Mouse (Mus musculus) adipocyte (in vitro differentiated cells): Measurements from ENCODE around the gene Gm42674.

Experiments used
- DNase-seq: peaks from one replicate; pipeline ENCODE4 v3.0.0-alpha.2; 2016; ENCODE audit warnings: low spot score

The Gm42674 gene

DNA sequence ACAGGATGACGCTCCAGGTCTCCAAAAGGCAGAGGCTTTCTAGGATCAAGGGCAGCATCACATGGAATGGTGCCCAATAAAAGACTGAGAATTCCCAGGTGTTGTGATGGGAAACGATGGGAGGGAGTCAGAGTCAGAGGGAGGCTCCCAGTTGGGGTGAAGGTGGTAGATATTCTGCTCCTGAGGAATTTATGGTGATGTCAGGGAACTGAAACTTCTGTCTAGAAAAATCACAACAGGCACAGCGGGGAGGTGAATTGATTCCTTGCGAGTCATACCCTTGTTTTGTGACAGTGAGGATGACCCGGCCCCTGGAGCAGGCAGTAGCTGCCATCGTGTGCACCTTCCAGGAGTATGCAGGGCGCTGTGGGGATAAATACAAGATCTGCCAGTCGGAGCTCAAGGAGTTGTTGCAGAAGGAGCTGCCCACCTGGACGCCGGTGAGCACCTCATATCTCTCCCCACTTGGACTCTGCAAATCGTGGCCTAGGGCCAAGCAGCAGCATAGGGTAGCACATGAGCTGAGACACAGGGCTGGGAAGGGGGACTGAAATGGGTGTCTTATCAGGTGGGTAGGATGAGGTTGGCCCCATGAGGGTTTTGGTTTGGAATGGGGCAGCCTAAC lies at the start of gene Gm42674:
Gene Gm42674, plus strand, starts transcription at position 419 of the 625 bp plus-strand sequence.
- DNase-seq, result no peak

DNA sequence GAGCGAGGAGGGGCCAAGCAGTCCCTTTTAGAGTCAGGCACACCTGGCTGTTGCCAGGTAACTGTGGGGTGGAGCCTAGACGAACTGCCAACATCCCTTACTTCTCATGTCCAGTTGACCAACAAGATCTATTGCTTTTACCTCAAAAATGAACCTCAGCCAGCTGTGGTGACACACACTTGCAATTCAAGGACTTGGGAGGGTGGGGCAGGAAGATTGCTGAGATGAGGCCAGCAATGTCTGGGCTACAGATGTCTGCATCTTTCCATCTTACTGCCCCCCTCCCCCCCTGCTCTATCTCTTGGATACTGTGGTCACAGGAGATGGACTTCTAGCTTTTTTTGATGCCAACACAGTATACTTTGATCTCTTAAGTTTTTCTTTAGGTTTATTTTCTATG lies 49.5 kb upstream of the Gm42674 start:
- DNase-seq, result no peak

DNA sequence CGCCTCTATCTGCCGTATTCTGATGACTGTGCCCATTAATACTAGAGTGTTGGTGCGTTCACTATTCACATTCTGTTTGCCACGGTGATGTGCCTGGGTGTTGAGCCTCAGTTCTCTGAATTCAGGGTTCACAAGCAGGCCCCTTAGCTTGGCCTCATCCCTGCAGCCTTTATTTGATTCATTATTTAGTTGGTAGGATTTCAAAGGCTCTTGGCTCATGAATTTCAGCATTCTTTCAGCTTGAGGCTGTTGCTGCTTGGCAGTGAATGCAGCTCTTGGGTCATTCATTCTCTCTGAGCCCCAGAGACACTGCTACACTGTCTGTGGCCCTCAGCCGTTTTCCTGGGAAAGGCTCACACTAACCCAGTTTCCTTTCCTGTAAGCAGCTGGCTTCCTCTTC lies 45.8 kb upstream of the Gm42674 start:
- DNase-seq, result peak; percentile 85

DNA sequence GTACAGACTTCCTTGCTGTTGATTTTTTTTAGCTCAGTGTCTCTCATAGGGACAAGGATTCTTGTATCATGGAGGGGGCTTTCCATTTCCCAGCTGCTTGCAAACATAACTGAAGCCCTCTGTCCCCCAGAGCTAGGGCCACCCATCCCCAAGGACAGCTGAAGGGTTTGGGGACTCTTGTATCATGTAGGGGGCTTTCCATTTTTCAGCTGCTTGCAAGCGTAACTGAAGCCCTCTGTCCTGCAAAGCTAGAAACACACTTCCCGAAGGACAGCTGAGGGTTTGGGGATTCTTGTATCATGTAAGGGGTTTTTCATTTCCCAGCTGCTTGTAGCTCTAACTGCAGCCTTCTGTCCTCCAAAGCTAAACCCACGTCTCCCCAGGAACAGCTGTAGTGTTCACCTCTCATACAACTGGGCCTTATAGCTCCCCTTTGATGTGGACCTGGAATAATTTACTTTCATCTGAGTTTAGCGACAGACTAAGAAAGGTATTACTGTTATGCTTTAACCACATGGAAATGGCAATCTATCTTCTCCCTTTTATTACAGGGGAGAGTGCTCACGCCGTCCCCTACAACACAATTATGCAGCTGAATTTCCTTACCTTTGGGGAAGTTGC lies 41.6 kb upstream of the Gm42674 start, which contains the start of gene S100a3:
Gene S100a3, plus strand, starts transcription at position 571 of the 621 bp plus-strand sequence.
- no peak for DNase-seq

DNA sequence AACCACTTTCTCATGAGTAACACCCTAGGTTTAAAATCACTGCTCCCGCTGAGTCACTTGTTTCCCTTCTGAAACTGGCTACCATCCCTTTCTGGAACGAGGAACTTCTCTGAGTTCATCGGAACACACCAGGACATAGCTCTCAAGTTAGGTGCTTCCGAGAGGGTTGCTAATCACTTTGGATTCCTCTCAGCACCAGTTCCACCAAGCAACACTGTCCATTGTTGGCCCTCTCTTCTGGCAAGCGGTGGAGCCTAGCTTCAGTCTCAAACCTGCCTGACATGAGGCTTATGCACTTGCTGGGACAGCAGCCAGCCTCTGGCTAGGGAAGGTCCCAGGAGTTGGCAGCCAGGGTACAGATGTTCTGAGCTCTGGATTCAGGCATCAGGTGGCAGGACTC lies 27.0 kb upstream of the Gm42674 start:
- DNase-seq, result peak; percentile 77

DNA sequence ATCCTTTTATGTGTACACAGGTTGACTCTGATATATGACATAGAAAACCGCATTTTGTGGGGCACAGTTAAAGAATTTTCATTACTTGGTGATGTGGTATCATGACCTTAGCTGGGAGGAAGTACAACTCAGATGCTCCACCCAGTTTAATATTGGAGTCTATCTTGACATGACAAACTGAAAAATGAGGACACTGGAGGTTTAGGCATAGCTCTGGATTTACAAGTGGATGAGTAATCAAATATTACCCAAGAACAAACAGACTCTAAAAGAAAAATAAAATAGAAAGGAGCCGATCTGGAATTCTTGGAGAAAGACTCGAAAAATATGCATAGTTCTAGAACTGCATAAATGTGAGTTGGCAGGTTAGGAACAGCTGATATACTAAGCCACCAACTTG lies 26.4 kb upstream of the Gm42674 start:
- DNase-seq, result no peak

DNA sequence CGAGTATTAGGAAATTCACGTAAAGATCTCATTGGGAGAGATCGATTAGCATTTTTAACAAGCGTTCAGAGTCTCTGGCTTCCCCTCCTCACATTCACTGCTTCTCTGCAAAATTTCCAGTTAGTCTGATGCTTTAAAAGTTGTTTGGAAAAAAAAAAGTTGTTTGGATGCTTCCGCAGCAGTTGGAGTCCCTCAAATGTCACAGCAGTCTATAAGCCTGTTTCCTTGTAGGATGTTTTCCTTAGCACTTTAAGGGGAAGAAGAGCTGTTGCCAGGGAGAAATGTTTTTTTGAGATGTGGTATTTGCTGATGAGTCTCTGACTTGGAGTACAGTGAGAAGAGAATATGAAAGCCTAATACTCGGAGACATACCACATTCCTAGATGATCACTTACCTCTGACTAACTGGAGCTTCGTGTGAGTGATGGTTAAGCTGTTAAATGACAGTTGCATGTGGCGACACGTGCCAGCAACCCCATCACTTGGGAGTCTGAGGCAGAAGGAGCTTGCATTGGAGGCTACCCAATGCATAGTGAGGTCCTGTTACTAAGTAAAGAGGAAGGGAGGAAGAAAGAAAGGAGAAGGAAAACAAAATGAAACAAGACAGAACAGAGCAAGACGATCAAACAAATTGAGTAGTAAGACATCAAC lies 25.2 kb upstream of the Gm42674 start:
- DNase-seq, result no peak

DNA sequence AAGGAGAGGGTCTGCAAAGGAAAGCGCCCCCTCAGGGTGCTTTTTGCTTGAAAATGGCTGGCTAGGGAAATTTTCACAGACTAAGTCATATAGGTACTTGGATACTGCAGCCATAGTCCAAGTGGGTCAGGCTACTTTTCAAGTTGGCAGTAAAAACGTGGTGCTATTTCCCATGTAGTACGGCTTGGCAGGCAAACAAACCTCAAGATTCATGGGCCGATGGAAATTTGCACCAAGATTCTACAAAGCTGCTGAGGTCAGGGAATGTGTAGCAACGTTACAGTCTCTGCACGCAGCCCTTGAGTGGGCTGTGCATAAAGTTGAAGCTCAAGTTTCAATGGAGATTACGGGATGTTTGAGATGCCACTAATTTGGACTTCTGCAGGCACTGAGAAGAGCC lies 22.3 kb upstream of the Gm42674 start:
- peak; percentile 79 for DNase-seq

DNA sequence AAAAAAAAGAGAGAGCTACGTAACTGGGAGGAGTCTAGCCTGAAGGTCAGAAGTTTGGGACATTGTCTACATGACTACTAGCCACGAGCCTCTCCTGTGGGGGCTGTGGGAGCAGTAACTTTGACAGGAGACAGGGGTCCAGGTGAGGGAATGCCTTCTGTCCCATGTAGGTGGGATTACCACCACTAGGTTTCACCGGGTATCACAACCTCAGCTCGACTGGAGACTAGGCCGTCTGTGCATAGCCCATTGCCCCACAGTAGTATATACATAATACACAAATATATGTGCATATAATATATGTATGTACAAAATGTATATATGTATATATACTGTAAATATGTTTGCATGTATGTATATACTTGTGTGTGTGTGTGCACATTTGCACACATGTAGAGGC lies 20.6 kb upstream of the Gm42674 start:
- no peak for DNase-seq

DNA sequence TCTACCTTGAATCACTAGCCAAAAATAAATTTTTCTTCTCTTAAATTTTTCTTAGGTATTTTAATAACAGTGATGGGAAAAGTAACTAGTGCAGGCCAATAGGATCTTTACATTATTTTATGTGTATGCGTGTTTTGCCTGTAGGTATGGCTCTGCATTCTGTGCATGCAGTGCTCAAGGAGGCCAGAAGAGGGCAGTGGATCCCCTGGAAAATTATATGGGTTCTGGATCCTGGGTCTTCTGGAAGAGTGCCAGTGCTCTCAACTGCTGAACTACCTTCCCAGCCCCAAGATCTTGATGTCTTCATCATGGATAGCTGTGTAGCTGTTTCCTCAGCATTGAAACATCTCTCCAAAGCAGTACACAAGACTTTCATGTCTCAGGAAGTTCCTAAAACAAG lies 19.5 kb upstream of the Gm42674 start:
- no peak for DNase-seq

DNA sequence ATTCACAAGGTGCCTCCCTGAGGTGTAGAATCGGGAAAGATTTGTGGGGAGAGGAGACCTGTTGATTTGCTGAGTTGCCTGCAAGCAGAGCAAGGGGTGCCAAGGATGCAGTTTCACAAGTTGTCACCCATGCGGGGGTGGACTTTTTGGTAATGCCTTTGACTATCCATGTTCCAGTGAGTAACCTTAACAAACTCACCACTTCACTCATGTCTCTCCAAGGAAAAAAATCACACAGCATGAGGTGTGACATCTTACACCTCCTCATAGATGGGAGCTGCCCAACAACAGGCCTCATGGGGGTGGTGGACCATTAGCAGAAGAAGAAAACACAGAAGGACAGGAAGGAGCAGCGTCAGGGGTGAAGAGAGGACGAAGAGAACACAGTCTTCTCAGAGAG lies 19.1 kb upstream of the Gm42674 start:
- DNase-seq, result no peak

DNA sequence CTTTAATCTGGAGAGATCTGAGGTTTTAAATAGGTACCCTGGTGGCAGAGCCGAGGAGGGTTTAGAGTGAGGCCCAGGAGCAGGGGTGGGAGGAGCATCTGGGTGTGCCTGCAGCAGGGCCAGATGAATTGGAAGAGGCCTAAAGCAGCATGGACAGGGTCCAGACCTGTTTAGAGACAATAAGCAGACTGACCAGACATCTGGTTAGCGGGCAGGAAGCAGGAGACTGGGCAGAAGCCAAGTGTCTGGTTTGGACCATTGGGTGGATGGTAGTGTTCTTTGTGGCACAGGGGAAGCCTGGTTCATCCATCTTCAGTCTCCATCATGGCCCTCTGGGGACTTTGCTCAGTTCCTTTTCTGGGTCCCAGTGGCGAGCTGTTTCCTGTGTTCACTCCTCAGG lies 17.8 kb upstream of the Gm42674 start:
- no peak for DNase-seq

DNA sequence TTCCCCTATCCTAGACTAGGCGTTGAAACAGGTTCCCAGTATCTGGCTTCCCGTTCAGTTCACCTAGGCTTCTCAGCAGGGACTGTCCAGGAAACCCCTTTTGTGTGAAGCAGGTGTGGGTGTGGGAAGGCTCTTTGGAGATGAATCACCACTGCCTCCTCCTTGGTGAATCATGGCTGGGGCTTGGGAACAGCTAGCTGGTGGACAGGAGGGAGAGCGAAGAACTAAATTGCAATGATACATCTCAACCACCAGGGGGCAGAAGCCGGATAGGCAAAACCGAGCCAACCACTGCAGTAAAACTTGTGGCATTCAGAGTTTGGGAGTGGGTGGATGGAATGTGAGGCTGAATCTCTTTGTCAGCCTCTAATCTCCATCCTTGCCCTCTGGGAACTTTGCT lies 16.1 kb upstream of the Gm42674 start:
- DNase-seq, result peak; percentile 86

DNA sequence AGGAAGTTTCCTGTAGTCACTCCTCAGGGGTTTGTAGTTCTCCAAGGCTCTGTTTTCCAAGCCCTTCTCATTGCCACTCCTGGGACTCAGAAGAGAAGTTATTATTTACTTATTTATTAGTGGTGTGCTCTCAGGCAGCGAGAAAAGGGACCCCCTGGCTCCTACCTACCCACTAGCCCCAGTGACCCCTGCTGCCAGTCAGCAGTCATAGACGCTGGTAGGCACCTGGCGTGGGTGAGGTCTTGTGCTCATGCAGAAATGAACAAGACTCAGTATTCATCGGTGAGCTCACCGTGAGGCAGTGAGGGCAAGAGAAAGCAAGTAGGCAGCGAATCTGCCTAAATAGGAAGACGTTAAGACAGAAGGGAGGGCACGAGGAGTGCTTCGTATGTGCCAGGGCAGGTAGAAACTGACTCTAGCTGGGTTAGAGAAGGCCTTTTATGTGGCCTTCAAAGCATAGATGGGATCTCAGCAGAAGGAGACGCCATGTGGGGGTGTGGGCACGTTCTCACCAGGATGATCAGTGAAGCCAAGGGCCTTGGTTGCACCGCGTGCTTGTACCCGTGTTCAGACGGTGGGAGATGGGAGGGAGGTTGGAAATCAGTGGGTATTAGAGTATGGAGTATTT lies 15.6 kb upstream of the Gm42674 start:
- no peak for DNase-seq

DNA sequence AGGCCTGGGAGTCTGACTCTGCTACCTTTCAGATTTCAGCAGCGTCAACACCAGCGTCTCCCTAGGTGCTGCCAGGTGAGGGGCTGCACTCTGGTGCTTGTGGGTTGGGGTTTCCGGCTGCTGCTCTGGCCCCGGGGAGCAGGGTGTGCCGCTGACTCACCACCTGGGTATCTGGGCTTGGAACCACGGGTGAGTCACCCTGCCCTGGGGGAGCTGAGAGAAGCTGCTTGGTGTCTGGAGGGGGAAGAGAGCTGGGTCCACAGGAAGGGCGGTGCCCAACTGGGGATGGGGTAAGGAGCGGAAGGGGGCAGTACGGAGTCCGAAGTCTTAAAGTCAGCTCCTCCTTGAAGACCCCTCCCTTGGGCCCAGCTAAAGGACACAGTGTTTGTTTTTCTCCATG lies 14.8 kb upstream of the Gm42674 start:
- peak; percentile 63 for DNase-seq

DNA sequence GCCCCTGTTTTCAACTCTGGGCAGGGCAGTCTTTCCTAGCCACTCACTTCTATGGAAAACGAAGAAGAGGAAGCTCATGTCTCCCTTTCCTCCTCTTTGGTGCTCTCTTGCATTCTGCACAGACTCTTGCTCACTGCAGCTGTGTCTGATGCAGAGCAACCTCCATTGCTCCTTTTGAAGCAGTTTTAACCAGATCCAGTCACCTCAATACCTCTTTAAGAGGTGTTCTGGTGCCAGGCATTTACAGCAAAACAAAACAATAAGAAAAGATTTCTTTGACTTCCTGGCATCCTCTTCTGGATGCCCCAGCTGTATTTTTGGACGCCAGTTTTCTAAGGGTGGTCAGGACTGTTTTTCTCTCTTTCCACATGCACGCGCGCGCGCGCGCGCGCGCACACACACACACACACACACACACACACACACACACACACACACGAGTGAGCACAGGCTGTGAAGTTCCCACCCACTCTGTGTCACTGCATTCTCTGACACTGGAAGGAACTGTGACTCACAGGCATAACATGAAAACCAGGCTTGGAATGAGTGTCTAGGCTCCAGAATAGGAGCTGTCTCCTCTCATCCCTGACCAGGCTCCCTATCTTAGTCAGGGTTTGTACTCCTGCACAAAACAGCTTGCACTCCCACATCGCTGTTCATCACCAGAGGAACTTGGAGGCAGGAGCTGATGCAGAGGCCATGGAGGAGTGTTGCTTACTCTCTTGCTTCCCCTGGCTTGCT lies 14.2 kb upstream of the Gm42674 start:
- peak; percentile 68 for DNase-seq

DNA sequence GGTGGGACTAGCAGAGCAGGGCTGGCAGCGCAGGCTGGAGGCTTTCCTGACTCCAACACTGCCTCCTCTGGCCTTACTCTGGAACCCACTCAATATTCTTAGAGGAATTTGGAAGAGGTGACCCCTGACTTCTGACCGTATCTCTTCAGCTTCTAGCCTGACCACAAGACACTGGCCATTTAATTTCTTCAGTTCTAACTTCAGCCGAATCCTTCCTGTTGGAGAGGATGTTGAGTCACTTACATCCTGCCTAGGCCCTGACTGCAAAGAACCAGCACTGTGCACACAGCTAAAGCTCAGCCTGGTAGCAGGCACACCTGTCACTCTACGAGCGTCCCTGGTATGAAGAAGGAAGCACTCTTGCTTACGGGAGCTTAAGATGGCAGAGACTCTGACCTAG lies 12.3 kb upstream of the Gm42674 start:
- DNase-seq, result no peak

DNA sequence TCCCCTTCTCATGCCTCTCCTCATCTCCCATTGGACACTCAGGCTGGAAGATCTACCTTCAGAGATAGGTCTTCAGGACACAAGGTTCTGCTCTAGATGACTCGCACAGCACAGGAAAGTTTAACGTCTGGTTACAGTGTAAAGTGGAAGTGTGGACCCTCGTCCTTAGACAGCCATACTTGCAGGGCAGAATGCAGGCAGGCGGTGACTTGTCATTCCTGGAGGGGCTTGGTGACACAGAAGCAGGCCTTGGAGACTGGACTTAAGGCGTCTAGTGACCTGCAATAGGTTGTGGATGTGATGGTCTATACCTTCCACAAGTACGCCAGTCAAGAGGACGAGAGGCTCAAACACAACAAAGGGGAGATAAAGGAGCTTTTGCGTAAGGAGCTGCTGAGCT lies 11.8 kb upstream of the Gm42674 start, which contains the start of gene S100a2:
Gene S100a2, plus strand, starts transcription at position 301 of the 400 bp plus-strand sequence.
- DNase-seq, result no peak

DNA sequence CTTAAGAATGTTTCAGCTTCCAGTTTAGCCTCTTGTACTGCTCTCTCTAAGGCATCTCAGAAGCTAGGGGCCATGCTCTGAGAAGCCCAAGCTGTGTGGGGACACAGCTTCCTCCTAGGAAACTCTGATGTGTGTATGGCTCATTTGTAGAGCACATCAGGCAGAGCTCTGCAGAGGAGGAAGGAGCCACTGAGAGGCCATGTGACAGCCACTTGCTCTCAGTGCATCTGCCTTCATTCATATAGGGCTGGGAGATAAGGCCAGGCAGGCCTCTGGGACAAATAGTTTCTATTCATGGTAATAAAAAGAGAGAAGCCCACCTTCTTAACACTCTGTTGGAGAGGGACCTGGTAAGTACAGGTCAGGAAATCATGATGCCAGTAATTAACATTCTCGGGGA lies 7.2 kb upstream of the Gm42674 start:
- DNase-seq, result no peak

DNA sequence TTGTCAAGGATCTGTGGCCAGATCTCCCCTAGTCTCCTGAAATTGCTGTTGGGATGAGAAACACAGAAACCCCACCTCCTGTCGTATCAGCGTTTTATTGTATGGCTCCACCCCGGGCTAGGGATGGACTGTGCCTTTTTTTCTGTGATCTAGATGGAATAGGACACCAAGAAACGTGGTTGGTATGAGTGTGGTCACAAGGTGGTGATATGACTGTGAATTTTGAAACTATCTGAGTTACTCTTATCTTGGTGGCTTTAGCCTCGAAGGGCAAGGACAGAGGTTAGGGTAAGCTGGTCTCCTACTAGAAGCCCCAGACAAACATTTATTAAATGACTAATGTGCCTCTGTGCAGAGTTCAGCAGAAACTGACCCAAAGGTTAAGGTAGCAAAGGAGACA lies 6.1 kb upstream of the Gm42674 start:
- no peak for DNase-seq

DNA sequence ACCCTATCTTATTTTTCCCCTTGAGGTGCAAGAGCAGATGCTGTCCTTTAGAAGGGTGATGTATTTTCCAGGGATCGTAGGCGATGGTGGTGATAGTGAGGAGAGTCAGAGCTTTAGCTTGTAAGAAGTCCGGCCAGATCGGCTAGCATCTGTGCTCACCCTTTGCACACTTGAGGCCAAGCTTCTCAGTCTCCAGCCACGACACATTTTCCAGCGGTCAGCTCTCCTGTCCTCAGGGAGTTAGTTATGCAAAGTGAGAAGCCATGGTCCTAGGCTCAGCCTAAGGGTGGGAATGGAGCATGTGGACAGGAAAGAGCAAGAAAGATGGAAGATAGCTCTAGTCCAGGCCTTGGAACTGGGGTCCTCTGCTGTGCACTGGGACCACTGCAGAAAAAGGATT lies 4.9 kb upstream of the Gm42674 start:
- DNase-seq, result peak; percentile 73

DNA sequence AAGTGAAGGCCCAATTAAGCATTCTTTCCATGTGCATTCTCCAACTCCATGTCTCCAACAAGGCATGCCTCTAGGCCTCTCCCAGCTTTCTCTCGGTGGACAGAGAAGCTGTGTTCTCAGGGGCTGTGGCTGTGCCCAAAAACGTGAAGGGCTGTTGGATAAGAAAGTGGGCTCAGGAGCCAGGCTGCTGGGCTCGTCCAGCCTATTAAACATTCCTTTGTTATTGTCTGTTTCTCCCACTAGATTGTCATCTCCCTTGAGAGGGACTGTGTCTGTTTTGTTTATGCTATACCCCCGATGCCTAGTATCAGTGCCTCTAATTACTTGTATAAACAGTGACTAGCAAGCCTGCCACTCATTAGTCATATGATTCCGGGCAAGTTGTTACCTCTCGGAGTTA lies 4.0 kb upstream of the Gm42674 start:
- DNase-seq, result no peak
